Mouse (Mus musculus) urinary bladder, postnatal 4 days (tissue): ENCODE data around the gene Prkd2.
A peak's percentile ranks its signal among the peaks of the same experiment; 100 is the strongest.

Source experiments
- DNase-seq, 2 experiments: peaks; one replicate each; pipeline ENCODE4 v3.0.0; 2021 to 2022; ENCODE audit warnings: low spot score in 2 of 2

Gene Prkd2

GRCm38 (mm10) chr7:16893612-16894011, 50.9 kb downstream of the Prkd2 start:
- no peak for DNase-seq

GRCm38 (mm10) chr7:16894279-16894678, 51.6 kb downstream of the Prkd2 start:
- DNase-seq, result no peak

GRCm38 (mm10) chr7:16895000-16895399, 52.3 kb downstream of the Prkd2 start:
- peak; percentile 75 to 86 for DNase-seq

GRCm38 (mm10) chr7:16895511-16895910, 52.8 kb downstream of the Prkd2 start:
- no peak for DNase-seq

GRCm38 (mm10) chr7:16900526-16900925, 57.8 kb downstream of the Prkd2 start:
- DNase-seq, result no peak

- DNase-seq, result no peak
These were observed 60.8 kb downstream of the Prkd2 start for GRCm38 (mm10) chr7:16903439-16903955.

- DNase-seq, result no peak
These were observed 61.5 kb downstream of the Prkd2 start for GRCm38 (mm10) chr7:16904120-16904675.

- no peak for DNase-seq
These were observed 62.9 kb downstream of the Prkd2 start for GRCm38 (mm10) chr7:16905491-16906021.

- DNase-seq, result peak in 1 of 2 experiments; percentile 63
These were observed 63.6 kb downstream of the Prkd2 start, which contains the start of gene Ptgir for GRCm38 (mm10) chr7:16906281-16906680. TSS of gene Ptgir (plus strand) at chr7:16906490.

GRCm38 (mm10) chr7:16906889-16907559, 64.3 kb downstream of the Prkd2 start:
- DNase-seq, result no peak

- DNase-seq, result no peak
These were observed 65.1 kb downstream of the Prkd2 start for GRCm38 (mm10) chr7:16907842-16908241.

GRCm38 (mm10) chr7:16908367-16908766, 65.7 kb downstream of the Prkd2 start:
- DNase-seq, result no peak

- no peak for DNase-seq
These were observed 66.2 kb downstream of the Prkd2 start for GRCm38 (mm10) chr7:16908859-16909258.

GRCm38 (mm10) chr7:16909909-16910308, 67.2 kb downstream of the Prkd2 start:
- DNase-seq, result no peak

- DNase-seq, result no peak
These were observed 69.2 kb downstream of the Prkd2 start for GRCm38 (mm10) chr7:16911904-16912303.

- no peak for DNase-seq
These were observed 69.7 kb downstream of the Prkd2 start for GRCm38 (mm10) chr7:16912360-16912759.

GRCm38 (mm10) chr7:16913806-16914452, 71.2 kb downstream of the Prkd2 start:
- peak in 1 of 2 experiments; percentile 78 for DNase-seq

GRCm38 (mm10) chr7:16914453-16915343, 72.0 kb downstream of the Prkd2 start:
- no peak for DNase-seq

- DNase-seq, result no peak
These were observed 73.0 kb downstream of the Prkd2 start for GRCm38 (mm10) chr7:16915461-16916340.
